Mouse (Mus musculus): ENCODE measurements around the gene Ccdc188.
A peak's percentile ranks its signal among the peaks of the same experiment; 100 is the strongest.

Gene Ccdc188

DNA sequence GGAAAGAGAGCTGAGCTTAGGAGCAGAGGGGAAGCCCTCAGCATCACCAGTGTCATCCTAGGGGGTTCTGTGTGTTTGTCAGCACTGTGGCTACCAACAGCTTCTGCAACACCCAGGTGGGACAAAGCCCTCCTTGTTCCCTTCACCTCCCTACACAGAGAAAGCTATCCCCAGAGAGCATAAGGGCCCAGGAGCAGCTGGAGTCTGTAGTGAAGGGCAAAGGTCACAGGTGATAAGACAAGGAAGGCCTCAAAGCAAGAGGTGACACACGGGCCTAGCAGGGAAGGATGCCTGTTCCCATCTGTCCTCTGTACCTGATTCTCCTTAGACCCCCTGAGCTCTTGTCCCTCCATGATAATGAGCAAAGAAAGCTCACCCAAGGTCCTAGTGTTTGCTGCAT, 16.1 kb upstream of the Ccdc188 start:
- DNase-seq (ENCODE audit: low spot score in 2 of 2) = no peak

DNA sequence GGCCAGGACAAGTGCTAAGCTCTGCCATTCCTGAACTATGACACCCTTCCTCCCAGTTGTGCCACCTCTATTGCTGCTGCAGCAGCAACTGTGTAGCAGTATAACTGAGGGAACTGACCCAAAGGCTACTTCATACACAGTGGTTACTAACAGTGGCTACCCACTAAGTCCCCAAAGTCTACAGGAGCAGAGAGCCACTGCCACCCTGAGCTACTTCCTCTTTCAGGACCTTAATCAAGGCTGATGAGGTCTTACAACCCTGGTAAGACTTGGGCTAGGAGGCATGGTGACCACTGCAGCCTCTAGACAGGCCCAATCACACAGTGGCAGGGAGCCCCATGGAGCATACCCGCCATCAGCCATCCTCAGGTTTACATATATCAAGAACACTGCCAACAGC, 15.6 kb upstream of the Ccdc188 start:
- DNase-seq (ENCODE audit: low spot score in 2 of 2) = no peak

DNA sequence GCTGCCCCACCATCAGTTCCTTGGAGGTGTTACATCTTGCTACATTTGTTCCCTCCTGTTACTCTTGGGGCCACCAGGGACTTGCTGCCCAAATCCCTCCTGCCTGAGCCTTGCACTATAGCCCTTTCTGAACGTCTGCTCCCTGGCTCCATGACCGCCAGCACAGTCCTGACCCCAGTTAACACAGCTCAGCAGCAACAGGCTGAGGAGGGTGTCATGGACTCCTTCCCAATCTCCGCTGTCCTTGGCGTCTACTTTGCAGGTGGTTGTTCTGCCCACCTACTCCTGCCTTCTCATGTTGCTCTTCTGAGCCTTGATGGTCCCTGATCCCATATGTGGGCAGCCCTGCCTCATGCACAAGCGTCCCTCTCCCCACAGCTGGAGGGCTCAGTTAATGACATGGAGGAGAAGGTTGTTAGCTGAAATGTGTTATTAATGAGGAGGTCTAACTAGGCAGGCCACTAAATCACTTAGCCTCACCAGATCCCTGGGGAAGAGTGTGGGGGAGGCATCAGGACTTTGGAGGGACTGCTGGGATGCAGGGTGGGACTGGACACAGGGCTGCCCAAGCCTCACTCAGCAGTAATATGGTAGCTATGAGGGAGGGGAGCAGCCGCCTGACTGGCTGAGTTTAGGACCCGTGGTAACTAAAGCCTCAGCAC, 14.1 kb upstream of the Ccdc188 start:
- DNase-seq (ENCODE audit: low spot score in 2 of 2) = no peak

DNA sequence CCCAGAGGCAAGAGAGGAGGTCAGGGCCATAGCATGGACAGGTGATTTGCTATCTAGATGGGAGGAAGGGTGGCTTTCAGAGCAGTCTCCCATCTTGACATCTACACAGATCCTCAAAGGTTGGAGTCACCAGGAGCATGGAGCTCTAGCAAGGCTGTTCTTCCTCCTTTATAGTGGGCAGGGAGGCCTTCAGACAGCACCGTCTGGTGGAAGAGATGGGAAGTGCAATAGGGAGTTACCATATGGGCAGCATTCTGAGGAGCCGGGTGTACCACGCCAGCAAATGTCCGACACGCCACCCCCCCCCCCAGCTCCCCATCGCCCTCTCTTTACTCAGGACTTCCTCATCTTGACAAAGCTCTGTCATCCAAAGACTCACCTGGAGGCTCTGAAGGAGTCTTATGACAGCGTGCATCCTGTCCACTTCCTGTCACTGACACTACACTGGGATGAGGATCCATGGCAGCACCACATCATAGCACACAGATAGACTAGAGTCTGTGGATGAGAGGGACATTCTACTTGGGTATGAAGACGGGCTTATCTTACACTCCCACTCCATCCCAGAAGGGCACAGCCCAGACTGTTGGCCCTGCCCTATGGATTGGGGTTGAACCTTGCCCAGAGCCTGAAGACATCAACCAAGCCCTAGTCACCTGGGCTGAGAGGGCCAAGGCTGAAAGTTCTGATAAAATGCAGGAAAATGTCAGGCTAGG, 6.8 kb upstream of the Ccdc188 start:
- peak in 1 of 2 experiments; percentile 70 for DNase-seq (ENCODE audit: low spot score in 2 of 2)

DNA sequence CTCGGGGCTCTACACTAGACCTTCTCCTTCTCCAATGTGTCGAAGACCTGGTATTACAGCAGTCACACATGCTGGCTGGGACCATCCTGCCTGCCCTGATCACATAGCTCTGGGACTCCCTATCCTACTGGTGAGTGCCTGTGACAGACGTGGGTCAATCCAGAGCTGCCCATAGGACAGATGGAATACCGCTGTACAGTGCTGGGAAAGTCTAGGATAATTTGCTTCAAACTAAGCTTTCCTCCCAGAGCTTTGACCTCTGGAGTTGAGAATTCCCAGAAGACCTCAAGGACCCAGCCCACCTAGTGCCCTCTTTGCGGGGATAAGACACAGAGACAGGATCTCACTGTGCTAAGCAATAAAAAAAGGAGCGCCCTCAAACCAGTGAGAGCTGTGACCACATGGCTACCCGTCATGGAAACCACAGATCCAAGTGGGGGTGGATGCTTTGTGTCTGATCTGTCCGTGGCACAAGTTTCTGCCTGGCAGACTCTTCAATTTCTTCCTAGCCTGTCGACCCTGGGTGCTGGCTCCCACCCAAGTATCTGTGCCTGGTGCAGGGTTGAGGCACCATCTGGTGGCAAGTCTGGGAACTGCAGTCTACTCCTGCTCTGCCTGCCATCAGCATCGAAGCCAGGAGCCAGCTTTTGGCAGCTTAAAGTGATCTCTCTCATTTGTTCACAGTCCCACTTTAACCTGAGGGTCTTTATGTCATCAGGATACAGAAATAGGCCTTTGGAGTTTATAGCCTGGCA, 6.1 kb upstream of the Ccdc188 start:
- peak; percentile 68 to 92 for DNase-seq (ENCODE audit: low spot score in 2 of 2)

DNA sequence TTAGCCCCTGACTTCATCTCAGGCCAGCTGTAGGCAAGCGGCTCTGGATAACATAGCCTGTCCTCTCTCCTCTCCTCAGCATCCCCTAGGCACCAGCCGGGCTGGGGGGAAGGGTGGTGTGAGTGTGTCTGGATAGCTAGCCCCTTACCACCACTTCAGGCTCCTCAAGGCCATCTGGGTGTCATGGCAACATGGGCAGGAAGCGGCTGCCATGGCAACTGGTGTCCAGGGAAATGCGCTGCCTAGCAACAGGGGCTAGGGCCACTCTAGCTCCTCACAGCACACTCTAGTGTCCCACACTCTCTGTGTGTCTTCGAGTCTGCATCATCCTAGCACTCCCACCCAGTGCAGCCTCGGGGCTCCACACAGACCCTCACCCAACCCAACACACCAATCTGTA, 4.0 kb upstream of the Ccdc188 start:
- DNase-seq (ENCODE audit: low spot score in 2 of 2) = no peak

DNA sequence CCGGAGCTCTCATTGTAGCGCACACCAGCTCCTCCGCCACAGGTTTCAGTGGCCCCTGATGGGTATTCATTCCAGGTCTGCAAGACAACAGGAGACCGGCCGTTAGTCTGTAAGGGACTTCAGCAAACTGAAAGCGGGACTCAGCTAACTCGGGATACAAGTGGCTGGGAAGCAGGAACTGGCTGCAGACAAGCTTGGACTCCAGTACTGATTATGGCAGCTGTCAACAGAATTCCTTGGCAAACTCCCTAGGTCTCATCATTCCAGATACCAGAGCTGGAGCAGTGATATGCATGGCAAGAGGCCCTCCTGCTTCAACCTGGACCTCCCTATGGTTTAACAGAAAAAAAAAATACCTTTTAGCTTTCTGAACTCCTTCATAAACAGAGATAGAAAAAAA, 2.8 kb upstream of the Ccdc188 start:
- no peak for DNase-seq (ENCODE audit: low spot score in 2 of 2)

DNA sequence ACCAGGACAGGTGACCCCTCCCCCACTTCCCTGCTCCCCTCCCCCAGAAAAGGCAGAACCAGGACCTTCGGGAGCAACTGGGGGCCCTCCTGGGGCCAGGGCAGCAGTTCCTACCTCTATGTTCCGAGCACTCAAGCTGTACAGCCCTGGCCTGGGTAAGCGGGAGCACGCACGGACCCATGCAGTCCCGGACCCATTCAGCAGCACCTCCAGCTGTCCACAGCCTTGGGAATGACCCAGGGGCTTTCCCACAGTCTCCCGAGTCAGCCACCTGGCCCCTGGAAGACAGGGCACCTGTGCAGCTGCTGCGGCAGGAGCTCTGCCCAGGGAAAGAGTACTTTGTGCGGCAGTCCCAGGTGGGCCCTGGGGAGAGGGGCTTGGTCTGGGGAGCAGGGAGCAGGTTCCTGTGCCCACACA, 909 bp downstream of the Ccdc188 start:
- no peak for DNase-seq (ENCODE audit: low spot score in 2 of 2)

DNA sequence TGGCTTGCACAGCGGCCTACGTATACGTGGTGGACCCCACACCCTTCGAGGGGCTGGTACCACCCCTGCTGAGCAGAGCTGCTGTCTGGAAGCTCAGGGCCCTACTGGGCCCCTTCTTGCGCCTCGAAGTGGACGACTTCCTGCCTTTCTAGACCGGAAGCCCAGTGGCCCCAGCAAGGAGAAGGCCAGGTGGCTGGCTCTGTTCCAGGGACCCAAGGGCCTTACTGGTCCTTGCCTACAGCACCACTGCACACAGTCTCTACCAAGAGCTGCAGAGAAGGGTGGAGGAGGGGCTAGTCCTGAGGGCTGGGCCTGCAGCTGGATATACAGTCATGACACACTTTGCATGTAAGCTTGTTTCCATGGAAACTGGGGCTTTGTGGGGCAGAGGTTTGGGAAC, 2.3 kb downstream of the Ccdc188 start:
- peak; percentile 74 to 76 for DNase-seq (ENCODE audit: low spot score in 2 of 2)

DNA sequence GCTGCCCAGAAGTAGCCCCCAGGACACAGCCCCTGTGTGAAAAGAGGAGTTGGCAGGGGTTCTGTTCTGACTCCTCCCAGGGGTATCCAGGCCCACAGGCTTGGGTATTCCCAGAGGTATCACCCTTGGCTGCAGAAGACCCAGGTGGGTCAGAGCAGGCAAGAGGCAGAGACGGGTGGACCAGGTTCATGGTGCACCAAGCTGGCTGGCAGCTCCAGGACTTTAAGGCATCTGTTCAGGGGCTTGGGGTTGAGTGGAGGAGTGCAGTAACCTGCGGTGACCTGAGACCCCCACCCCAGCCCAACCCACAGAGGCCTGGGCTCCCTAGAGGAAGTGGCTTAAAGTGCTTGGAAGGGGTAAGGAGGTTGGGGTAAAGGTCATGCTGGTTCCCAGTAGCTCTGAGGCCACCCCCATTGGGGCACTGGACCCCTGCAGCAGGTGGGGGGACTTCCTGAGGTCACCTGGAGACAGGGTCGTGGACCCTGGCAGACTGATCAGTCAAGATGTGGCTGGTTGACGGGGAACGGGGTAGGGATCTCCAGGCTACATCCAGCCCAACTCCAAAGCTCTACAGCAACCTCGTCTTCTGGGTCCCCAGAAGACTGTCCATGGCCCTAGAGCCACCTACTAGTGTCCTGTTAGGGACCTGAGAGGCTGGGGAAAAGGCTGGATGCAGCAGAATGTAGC, 3.3 kb downstream of the Ccdc188 start:
- no peak for DNase-seq (ENCODE audit: low spot score in 2 of 2)

DNA sequence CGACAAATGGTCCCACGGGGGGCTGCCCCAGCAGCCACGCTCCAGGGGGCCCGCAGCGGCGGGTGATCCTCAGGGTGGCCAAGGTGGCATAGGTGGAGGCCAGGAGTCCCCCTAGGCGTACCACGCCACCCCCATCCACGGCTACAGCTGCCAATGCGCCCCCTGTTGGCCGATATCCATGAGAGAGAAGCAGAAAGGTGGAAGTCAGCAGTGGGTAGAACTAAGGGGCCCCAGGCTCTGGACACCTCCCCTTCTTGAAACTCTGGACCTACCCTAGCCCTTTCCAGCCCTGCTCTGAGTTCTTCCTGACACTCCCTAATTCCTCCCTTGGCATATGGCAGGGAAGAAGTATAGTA, 3.8 kb downstream of the Ccdc188 start:
- peak in 1 of 2 experiments; percentile 51 for DNase-seq (ENCODE audit: low spot score in 2 of 2)

DNA sequence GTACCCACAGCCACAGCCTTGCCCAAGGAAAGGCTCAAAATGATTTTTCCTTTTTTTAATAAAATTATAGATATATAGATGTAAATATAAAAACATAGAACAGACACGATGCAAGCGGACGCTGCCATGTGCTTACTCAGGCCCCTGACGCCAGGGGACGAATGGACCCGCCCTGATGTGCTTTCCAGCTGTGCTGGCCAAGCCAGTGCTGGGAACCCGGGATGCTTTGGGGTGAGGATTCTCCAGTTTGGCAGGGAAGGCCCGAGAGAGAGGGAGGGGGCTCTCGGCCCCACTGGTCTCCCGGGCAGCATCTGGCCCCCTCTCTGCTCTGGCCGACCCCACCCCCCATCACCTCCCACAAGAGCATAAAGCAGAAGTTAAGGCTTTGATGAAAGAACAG, 4.5 kb downstream of the Ccdc188 start:
- DNase-seq (ENCODE audit: low spot score in 2 of 2) = no peak

DNA sequence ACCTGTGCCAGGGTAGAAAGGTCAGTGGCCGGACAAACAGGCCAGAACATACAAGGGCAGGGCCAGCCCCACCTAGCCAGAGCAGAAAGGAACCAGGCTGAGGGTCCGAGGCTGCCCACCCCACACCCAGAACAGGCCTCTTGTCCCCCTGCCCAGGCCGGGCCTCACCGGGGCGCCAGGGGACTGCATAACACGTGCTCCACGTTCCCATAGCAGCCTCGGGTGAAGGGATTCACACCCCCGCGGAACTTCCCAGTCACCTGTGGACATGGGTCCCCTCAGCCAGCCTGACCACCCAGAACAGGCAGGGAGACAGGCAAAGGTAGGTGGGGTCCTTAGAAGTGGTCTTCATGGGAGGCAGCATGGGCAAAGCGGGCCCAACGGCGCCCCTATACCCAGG, 9.5 kb downstream of the Ccdc188 start:
- DNase-seq (ENCODE audit: low spot score in 2 of 2) = no peak

DNA sequence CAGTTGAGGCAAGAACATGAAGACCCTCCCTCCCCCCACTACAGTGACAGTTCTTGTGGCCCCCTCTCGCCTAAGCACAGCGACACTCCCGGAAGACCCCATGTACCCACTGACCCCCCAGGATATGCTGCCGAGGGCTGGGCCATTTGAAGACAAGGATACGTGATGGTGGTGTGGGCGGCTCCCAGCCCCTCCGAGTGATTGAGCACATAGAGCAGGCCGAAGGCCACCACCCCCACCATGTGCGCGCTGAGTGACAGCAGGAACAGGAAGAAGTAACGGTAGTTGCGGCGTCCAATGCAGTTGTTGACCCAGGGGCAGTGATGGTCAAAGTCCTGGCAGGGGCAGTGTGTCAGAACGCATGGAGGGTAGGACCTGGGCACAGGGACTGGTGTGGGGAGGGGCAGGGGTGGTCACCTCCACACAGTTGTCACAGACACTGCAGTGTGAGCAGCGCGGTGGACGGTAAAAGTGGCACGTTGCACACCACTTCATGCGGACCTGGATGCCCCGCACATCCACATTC, 10.3 kb downstream of the Ccdc188 start:
- no peak for DNase-seq (ENCODE audit: low spot score in 2 of 2)

DNA sequence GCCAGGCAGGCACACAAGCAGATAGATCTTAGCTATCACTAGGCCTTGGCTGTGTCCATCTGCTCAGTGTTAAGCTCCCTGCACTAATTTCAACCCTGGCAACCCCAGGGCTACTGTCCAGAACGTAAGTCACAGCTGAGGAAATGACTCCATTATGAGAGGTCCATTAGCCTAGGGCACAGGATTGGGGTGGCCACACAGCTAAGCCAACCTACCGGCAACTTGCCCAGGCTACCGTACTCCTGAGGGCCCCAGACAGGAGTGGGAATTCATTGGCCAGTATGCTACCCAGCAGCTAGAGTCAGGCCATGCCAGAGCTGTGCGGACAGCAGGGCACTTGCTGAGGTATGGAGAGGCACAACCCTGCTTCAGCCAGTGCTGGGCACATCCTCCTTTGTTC, 11.2 kb downstream of the Ccdc188 start:
- DNase-seq (ENCODE audit: low spot score in 2 of 2) = no peak

DNA sequence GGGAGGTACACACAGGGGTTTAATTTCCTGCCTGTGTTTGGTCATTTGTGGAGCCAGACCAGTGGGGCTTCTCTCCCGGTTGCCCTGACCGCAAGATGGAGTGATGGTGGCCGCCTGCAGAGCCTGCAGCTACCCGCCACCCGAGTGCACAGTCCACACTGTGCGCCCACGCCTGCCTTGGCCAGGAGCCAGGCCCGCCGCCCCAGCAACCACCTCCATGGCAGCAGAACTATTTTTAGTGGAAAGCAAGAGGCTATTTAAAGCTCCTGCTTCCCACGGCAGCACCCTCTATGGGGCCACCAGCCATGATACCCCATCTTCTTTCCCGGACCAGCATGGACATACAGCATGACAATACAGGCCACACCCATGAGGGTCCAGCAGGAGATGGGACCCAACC, 11.9 kb downstream of the Ccdc188 start:
- DNase-seq (ENCODE audit: low spot score in 2 of 2) = no peak

DNA sequence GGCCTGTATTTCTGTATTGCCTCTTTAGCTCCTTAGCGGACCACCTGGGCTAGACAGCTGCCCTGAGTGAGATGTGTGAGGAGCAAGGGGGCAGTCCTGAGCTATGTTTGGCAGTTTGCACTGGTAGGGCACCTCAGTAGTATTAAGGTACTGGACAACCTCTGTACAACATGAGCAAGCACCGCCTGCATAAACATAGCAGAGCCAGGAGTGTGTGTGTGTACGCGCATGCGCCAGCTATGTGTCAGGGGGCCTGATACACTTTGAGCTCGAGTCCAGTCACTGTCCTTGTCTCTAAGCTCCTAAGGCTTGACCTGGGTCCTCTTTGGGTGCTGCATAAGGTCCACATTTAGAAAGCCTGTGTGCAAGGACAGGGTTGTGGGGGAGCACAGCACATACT, 12.9 kb downstream of the Ccdc188 start:
- DNase-seq (ENCODE audit: low spot score in 2 of 2) = peak in 1 of 2 experiments; percentile 15

DNA sequence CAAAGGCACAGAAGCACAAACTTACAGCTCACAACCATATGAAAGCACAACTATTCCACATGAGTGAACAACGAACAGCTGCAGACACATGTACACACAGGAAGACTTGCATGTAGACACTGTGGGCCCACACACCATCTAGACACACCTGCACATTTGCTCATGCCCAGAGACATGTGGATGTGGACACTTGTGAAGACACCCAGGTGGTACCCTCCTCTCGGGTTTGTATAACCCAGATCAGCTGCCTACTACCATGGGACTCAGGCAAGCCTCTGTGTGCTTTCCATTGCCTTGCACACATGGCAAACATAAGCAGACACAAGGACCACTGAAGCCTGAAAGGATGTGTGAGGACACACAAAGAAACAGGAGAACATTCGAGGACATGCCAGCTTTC, 13.4 kb downstream of the Ccdc188 start:
- peak; percentile 38 to 51 for DNase-seq (ENCODE audit: low spot score in 2 of 2)

DNA sequence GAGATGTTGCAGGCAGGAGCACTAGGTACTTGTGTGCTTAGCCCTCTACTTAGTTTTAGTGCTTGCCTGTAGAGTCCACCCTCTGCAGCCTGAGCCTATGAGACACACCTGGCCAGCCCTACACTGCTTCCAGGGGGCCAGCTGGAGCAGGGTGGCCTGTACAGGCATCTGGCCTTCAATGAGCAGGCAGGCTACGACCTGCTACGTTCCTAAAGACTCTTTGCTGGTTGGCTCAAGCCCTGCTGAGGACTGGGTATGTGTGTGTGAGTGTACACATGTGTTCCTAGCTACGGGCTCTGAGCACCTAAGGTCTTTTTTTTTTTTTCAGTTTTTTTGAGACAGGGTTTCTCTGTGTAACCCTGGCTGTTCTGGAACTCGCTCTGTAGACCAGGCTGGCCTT, 13.8 kb downstream of the Ccdc188 start:
- DNase-seq (ENCODE audit: low spot score in 2 of 2) = no peak

DNA sequence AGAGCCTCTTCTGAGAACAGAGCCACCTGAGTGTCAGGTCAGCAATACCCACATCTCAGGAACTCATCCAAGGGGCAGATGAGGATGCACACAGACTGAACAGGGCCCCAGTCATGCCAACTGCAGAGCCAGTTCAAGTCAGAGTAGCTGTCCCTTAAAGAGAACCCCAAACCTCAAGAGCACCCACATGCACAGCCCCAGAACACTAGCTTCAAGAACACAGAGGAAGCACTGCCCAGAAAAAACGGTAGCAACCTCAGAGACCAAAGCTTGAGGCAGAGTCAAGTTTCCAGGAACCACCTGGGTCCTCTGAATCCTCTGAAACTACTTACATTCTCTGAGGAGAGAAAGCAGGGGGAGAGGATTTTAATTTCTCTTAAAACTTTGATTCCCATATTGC, 15.8 kb downstream of the Ccdc188 start:
- DNase-seq (ENCODE audit: low spot score in 2 of 2) = peak; percentile 45 to 61

DNA sequence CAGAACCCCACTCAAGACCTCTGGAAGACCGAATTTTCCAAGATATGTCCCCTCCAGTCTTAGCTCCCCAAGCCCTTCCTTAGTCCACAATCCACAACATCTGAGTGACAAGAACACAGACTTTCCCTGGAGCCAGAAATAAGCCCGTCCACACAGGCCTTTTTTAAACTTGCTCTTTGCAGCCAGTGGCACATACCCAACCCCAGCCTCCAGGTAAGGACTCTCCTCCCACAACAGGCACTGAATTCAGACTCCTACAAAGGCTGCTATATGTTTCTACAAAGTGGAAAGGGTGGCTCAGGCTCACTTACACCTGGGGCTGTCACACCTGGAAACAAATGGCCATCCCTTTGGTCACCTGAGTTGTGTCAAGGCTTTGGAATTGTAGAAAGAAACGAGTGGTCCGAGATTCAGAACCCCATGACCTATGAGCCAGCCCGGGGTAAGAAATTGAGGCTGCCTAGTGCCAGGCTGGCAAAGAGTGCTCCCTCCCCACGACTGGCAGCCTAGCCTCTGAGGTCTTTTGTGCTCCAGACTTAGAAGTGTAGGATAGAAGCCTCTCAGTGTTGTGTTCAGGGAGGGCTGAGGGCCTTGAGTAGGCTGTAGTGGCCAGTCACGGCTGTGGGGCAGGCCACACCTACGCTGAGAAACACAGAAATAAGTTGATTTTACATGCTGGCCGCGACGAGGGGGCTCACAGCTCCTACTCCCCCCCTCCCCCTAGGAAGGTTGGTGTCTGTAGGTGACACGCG, 16.4 kb downstream of the Ccdc188 start:
- DNase-seq (ENCODE audit: low spot score in 2 of 2) = peak; percentile 5 to 22
